Mouse (Mus musculus) erythroblast, embryonic 14.5 days (primary cell): ENCODE measurements around the gene Tmem30c.

Experiments used
- GATA1 ChIP-seq: IDR thresholded peaks from 2 replicates; pipeline ENCODE4 v1.6.1; 2012; ENCODE audit warnings: low read length, inconsistent platforms, mixed read lengths
- TAL1 ChIP-seq: IDR thresholded peaks from 3 replicates; pipeline ENCODE4 v1.6.1; 2012; ENCODE audit warnings: low read length, inconsistent platforms, mixed read lengths

GRCm38 (mm10) chr16:57329028-57329427 lies 36.4 kb upstream of the Tmem30c start:
- TF ChIP-seq GATA1 (no peak), TAL1 (no peak)
